Comparison of ENCODE assay signal across 7 mouse cellular contexts in the genomic region with DNA sequence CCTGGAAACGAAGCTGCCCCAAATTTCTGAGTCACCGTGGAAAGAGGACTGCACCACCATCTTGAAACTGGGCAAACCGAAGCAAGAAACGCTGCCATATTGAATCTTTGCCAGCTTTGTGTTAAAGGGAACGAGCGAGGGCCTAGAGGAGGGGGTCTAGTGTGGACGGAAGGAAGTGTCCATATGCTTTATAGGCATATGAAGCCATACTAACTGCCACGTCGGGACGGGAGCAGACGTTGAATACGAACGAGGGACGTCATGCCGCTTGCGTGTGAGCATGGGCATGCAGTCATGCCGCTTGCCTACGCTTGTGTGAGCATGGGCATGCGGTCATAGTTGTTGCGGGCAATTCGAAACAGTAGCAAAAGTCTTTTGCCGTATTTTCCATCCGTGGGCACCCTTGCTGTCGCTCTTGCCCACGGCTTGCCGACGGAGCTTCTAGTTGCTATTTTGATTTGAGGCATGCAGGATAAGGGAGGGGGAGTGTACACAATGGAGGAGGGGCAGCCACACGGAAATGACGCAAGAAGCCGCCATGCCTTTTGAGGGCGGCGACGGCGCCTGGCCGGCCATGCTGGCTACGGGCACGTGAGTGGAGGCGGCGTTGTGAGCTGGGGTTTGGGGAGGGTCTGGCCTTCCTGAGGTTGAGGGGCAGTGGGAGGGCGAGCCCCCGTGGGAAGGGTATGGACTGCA. TPM values are rescaled to one million over a fixed set of nuclear protein-coding genes. Genes with fewer than 3 reads are reported as not detected.
A peak's percentile ranks its signal among the peaks of the same experiment; 100 is the strongest.
DNase-seq lines count a peak whose midpoint lies in the region; ATAC-seq and TF ChIP-seq lines count a peak whose summit lies in the region.

No protein-coding gene starts in this region.

- peak overlapping the region; percentile 97 for H3K27ac ChIP-seq in embryonic facial prominence, embryonic 13.5 days
- H3K27ac ChIP-seq in kidney, adult 2 months (ENCODE audit: insufficient read depth, low read depth, low read length), result peak overlapping the region; percentile 98
- peak overlapping the region; percentile 95 for H3K27ac ChIP-seq in limb, embryonic 13.5 days
- peak overlapping the region; percentile 98 for H3K27ac ChIP-seq in midbrain, embryonic 16.5 days (ENCODE audit: low read length)

- H3K36me3 ChIP-seq in embryonic facial prominence, embryonic 13.5 days, result peaks cover 35% of the 10 kb centered on the region
- H3K36me3 ChIP-seq in kidney, adult 2 months (ENCODE audit: control insufficient read depth, insufficient read depth, low read length), result 0 out of 2 replicates have a peak, but pooled peaks cover 4% of the 10 kb centered on the region
- H3K36me3 ChIP-seq in limb, embryonic 13.5 days, result peaks cover 46% of the 10 kb centered on the region
- peaks cover 23% of the 10 kb centered on the region for H3K36me3 ChIP-seq in midbrain, embryonic 16.5 days (ENCODE audit: control insufficient read depth, insufficient read depth, low read length)

- peak overlapping the region; percentile 83 for H3K9ac ChIP-seq in embryonic facial prominence, embryonic 13.5 days
- H3K9ac ChIP-seq in limb, embryonic 13.5 days, result peak overlapping the region; percentile 82
- peak overlapping the region; percentile 73 for H3K9ac ChIP-seq in midbrain, embryonic 16.5 days (ENCODE audit: low read depth, low read length)

- DNase-seq in adrenal gland, postnatal 36 days, result peak; percentile 94
- DNase-seq in heart, adult 18-20 months, result peak; percentile 94 to 95
- peak; percentile 96 for DNase-seq in kidney, adult 2 months
- peak; percentile 90 for DNase-seq in spleen, postnatal 10 days (ENCODE audit: low spot score in 2 of 2)

- peak overlapping the region; percentile 91 for H3K4me2 ChIP-seq in embryonic facial prominence, embryonic 13.5 days
- peak overlapping the region; percentile 94 for H3K4me2 ChIP-seq in limb, embryonic 13.5 days (replicated peaks)
- peak overlapping the region; percentile 90 for H3K4me2 ChIP-seq in midbrain, embryonic 16.5 days (ENCODE audit: low read length)

- TF ChIP-seq CTCF in kidney, adult 2 months (conservative IDR thresholded peaks at IDR 0.05; ENCODE audit: insufficient read depth, insufficient read length, low read depth, low read length), result no peak

- peak; percentile 3 for TF ChIP-seq POLR2A in kidney, adult 2 months (IDR thresholded peaks at IDR 0.05; ENCODE audit: low read depth, low read length)

- peak overlapping the region; percentile 75 for H3K4me3 ChIP-seq in embryonic facial prominence, embryonic 13.5 days
- H3K4me3 ChIP-seq in kidney, adult 2 months (ENCODE audit: insufficient read depth, low read depth, low read length), result peak overlapping the region; percentile 79
- H3K4me3 ChIP-seq in limb, embryonic 13.5 days, result peak overlapping the region; percentile 79
- peak overlapping the region; percentile 57 for H3K4me3 ChIP-seq in midbrain, embryonic 16.5 days (ENCODE audit: low read depth, low read length)

- H3K27me3 ChIP-seq in embryonic facial prominence, embryonic 13.5 days, result no peaks in the 10 kb centered on the region
- H3K27me3 ChIP-seq in kidney, adult 2 months (replicated peaks; ENCODE audit: control insufficient read depth, insufficient read depth, low read length), result no peaks in the 10 kb centered on the region
- H3K27me3 ChIP-seq in limb, embryonic 13.5 days, result no peaks in the 10 kb centered on the region
- no peaks in the 10 kb centered on the region for H3K27me3 ChIP-seq in midbrain, embryonic 16.5 days (ENCODE audit: control insufficient read depth, insufficient read depth, low read depth, low read length)

- peaks cover 48% of the 10 kb centered on the region for H3K4me1 ChIP-seq in embryonic facial prominence, embryonic 13.5 days
- peaks cover 21% of the 10 kb centered on the region for H3K4me1 ChIP-seq in kidney, adult 2 months (ENCODE audit: control insufficient read depth, insufficient read depth, low read length)
- H3K4me1 ChIP-seq in limb, embryonic 13.5 days, result peaks cover 49% of the 10 kb centered on the region
- H3K4me1 ChIP-seq in midbrain, embryonic 16.5 days (ENCODE audit: control insufficient read depth, insufficient read depth, low read length), result peaks cover 26% of the 10 kb centered on the region

- no peaks in the 10 kb centered on the region for H3K9me3 ChIP-seq in embryonic facial prominence, embryonic 13.5 days
- no peaks in the 10 kb centered on the region for H3K9me3 ChIP-seq in limb, embryonic 13.5 days
- H3K9me3 ChIP-seq in midbrain, embryonic 16.5 days (replicated peaks; ENCODE audit: control insufficient read depth, low read length, poor library complexity, severe bottlenecking), result no peaks in the 10 kb centered on the region

- peak; percentile 71 for ATAC-seq in embryonic facial prominence, embryonic 13.5 days (ENCODE audit: insufficient number of reproducible peaks, insufficient read depth, low FRiP score, low TSS enrichment, low read depth)
- peak; percentile 73 for ATAC-seq in limb, embryonic 13.5 days (ENCODE audit: low FRiP score, low read depth)
- ATAC-seq in midbrain, embryonic 16.5 days, result peak; percentile 85

- WGBS in embryonic facial prominence, embryonic 13.5 days, result under 1% methylated on average over 41 of the region's 41 CpGs
- WGBS in kidney, adult 2 months, result under 1% methylated on average over 41 of the region's 41 CpGs
- under 1% methylated on average over 41 of the region's 41 CpGs for WGBS in limb, embryonic 13.5 days
- under 1% methylated on average over 41 of the region's 41 CpGs for WGBS in midbrain, embryonic 16.5 days

RNA-seq across cellular contexts. Expression of a gene that starts 0.7 kb away (rescaled TPM):
- 10 to 100 TPM; 54.1 to 73.4 TPM for total RNA-seq in adrenal gland, postnatal 36 days (2021)
- polyA plus RNA-seq in embryonic facial prominence, embryonic 13.5 days (2015; fragmentation: Nextera tagmentation; extraction: Ambion mirVana), result 83.1 and 91.0 TPM in 2 replicates
- 10 to 100 TPM; 36.7 to 57.6 TPM for total RNA-seq in heart, adult 18-20 months (2021)
- polyA plus RNA-seq in kidney, adult 2 months (2012; rRNA removed), result 100 and 114 TPM in 2 replicates
- polyA plus RNA-seq in limb, embryonic 13.5 days (2015; fragmentation: Nextera tagmentation; extraction: Ambion mirVana), result 86.0 and 90.5 TPM in 2 replicates
- polyA plus RNA-seq in midbrain, embryonic 16.5 days (2015; fragmentation: Nextera tagmentation; extraction: Ambion mirVana), result 118 and 123 TPM in 2 replicates

RNA-seq across cellular contexts. Expression of a gene that starts 0.8 kb away (rescaled TPM):
- total RNA-seq in adrenal gland, postnatal 36 days (2021), result 100 to 1,000 TPM; 108 to 118 TPM
- 104 and 110 TPM in 2 replicates for polyA plus RNA-seq in embryonic facial prominence, embryonic 13.5 days (2015; fragmentation: Nextera tagmentation; extraction: Ambion mirVana)
- total RNA-seq in heart, adult 18-20 months (2021), result 10 to 100 TPM; 65.1 to 67.1 TPM
- 90.6 and 121 TPM in 2 replicates for polyA plus RNA-seq in kidney, adult 2 months (2012; rRNA removed)
- polyA plus RNA-seq in limb, embryonic 13.5 days (2015; fragmentation: Nextera tagmentation; extraction: Ambion mirVana), result 112 and 122 TPM in 2 replicates
- polyA plus RNA-seq in midbrain, embryonic 16.5 days (2015; fragmentation: Nextera tagmentation; extraction: Ambion mirVana), result 82.2 and 83.2 TPM in 2 replicates

RNA-seq across cellular contexts. Expression of a gene that starts 7.4 kb away (rescaled TPM):
- 10 to 100 TPM; 41.7 to 50.6 TPM for total RNA-seq in adrenal gland, postnatal 36 days (2021)
- polyA plus RNA-seq in embryonic facial prominence, embryonic 13.5 days (2015; fragmentation: Nextera tagmentation; extraction: Ambion mirVana), result 30.0 and 30.7 TPM in 2 replicates
- 10 to 100 TPM; 16.5 to 19.4 TPM for total RNA-seq in heart, adult 18-20 months (2021)
- polyA plus RNA-seq in kidney, adult 2 months (2012; rRNA removed), result 44.9 and 53.4 TPM in 2 replicates
- polyA plus RNA-seq in limb, embryonic 13.5 days (2015; fragmentation: Nextera tagmentation; extraction: Ambion mirVana), result 33.1 and 33.9 TPM in 2 replicates
- 27.9 and 30.4 TPM in 2 replicates for polyA plus RNA-seq in midbrain, embryonic 16.5 days (2015; fragmentation: Nextera tagmentation; extraction: Ambion mirVana)

RNA-seq across cellular contexts. Expression of a gene that starts 20.0 kb away (rescaled TPM):
- 100 to 1,000 TPM; 215 to 274 TPM for total RNA-seq in adrenal gland, postnatal 36 days (2021)
- polyA plus RNA-seq in embryonic facial prominence, embryonic 13.5 days (2015; fragmentation: Nextera tagmentation; extraction: Ambion mirVana), result 469 and 526 TPM in 2 replicates
- 100 to 1,000 TPM; 173 to 184 TPM for total RNA-seq in heart, adult 18-20 months (2021)
- polyA plus RNA-seq in kidney, adult 2 months (2012; rRNA removed), result 212 and 221 TPM in 2 replicates
- 502 and 514 TPM in 2 replicates for polyA plus RNA-seq in limb, embryonic 13.5 days (2015; fragmentation: Nextera tagmentation; extraction: Ambion mirVana)
- polyA plus RNA-seq in midbrain, embryonic 16.5 days (2015; fragmentation: Nextera tagmentation; extraction: Ambion mirVana), result 419 and 448 TPM in 2 replicates

RNA-seq across cellular contexts. Expression of a gene that starts 33.1 kb away (rescaled TPM):
- total RNA-seq in adrenal gland, postnatal 36 days (2021), result 100 to 1,000 TPM; 135 to 151 TPM
- polyA plus RNA-seq in embryonic facial prominence, embryonic 13.5 days (2015; fragmentation: Nextera tagmentation; extraction: Ambion mirVana), result 6.4 and 6.5 TPM in 2 replicates
- 10 to 100 TPM; 60.2 to 62.7 TPM for total RNA-seq in heart, adult 18-20 months (2021)
- 42.1 and 57.2 TPM in 2 replicates for polyA plus RNA-seq in kidney, adult 2 months (2012; rRNA removed)
- polyA plus RNA-seq in limb, embryonic 13.5 days (2015; fragmentation: Nextera tagmentation; extraction: Ambion mirVana), result 3.2 and 3.6 TPM in 2 replicates
- 2.5 and 3.0 TPM in 2 replicates for polyA plus RNA-seq in midbrain, embryonic 16.5 days (2015; fragmentation: Nextera tagmentation; extraction: Ambion mirVana)

Comparison
In these comparisons a context has a peak if more than half of its experiments do, and no peak if none do; other contexts are left out.
1. Peak in every context shown above with its lines: DNase-seq, ATAC-seq, H3K4me3 ChIP-seq and H3K27ac ChIP-seq.